Mouse (Mus musculus) naive thymus-derived CD4-positive, alpha-beta T cell, adult 2 months (primary cell): ENCODE measurements around the gene Vil1.

ENCODE experiments used
- DNase-seq: peaks from one replicate; pipeline ENCODE4 v3.0.0-alpha.2; 2011; ENCODE audit warnings: low read depth

The Vil1 gene

DNA sequence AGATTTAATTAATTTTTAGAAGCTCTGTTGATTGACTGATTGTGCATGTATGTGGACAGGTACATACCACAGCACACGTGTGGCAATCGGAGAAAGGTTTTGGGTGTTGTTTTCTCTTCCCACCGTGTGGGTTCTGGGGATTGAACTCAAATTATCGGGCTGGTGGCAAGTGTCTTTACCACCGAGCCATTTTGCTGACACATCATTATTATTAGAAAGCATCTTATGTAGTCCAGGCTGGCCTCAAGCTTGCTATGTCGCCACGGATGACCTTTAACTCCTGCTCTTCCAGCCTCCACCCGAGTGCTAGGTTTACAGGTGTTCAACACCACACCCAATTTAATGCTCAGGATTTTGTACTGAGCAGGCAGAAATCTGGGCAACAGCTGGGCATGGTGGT lies 3.5 kb downstream of the Vil1 start:
- DNase-seq: no peak

DNA sequence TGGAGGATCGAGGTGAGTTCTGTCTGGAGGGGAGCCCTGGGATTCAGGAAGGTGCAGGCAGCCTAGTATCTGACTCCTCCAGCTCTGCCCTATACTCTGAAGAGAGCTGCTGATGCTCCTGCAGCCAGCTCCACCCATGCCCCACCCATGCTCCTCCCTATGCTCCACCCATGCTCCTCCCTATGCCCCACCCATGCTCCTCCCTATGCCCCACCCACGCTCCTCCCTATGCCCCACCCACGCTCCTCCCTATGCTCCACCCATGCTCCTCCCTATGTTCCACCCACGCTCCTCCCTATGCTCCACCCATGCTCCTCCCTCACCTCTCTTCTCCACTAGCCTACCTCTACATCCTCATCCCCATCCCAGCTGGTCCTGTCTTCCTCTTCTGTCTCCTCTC lies 6.0 kb downstream of the Vil1 start:
- DNase-seq: no peak

DNA sequence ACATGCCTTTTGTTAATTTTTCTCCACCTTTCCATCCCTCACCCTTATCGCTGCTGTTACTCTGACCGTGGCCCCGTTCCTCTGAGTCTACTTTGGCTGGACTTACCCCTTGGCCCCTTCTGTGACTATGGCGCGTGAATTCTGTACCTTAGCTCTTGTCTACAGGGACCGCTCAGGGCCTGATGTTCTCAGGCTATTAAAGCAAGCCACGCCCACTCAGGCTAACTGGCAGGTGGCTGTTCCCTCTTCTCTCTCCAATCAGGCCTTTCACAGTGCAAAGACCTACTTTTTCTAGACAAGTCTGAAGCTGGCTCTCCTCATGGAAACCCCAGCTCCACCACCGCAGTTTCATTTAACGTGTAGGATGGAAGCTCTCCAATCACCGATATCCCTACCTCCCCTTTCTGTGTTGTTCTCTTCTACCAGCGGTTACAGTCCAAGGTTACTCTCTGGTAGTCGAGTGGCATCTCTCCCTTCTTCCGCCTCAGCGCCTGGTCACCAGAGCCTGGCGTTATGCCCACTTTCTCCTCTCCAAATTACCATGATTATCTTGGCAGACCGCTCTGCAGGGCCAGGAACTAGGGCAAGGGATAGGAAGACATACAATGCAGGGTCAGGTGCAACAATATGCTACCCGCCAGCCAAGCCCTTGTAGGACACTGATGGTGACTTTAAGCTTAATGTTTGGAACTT lies 9.7 kb downstream of the Vil1 start:
- DNase-seq: no peak

DNA sequence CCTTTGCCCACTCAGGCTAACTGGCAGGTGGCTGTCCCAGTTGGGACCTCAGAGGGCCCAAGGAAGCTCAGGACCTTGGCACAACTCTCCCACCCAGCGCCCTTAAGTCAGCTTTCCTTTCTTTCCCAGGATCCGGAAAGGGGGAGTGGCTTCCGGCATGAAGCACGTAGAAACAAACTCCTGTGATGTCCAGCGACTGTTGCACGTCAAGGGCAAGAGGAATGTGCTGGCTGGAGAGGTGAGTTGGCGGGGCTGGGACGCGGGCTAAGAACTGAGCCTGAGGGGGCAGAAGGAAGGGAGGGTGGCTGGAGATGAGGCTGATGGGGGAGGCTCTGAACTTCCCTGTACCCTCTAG lies 10.2 kb downstream of the Vil1 start:
- DNase-seq: no peak

DNA sequence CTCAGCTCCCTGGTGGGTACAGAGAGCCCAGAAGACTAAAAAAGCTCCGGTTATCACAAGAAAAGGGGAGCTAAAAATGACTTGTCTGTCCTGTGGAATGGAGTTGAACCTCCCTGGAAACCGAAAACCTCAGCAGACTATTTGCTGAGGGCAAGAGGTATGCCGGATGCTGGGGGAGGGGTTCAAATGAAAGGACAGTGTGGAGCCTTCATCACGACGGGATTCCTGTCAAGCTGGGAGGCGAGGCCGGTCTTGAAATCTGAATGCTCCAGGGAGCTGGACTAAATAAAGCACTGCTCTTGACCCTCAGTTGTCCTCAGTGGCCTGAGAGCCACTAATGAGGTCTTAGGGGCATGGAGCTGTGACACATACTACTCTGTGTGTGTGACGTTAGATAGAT lies 14.0 kb downstream of the Vil1 start:
- DNase-seq: no peak

DNA sequence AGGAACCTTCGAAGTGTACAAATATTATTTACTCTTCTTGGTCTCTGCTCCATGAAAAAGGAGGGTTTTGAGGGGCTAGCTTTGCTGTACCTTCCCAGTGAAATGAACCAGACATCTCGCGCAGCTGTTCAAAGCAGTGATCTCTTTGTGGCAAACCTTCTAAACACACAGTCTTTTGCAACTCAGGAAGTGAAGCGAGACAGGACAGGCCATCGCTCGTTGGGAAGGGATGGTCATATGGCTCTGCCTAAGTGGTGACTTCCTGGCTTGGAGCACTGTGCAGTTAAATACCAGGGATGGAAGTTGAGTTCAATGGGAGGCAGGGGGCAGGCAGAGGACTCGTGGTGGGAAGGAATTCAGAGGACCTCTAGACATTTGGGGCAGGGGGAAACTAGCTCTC lies 16.7 kb downstream of the Vil1 start:
- no peak for DNase-seq

DNA sequence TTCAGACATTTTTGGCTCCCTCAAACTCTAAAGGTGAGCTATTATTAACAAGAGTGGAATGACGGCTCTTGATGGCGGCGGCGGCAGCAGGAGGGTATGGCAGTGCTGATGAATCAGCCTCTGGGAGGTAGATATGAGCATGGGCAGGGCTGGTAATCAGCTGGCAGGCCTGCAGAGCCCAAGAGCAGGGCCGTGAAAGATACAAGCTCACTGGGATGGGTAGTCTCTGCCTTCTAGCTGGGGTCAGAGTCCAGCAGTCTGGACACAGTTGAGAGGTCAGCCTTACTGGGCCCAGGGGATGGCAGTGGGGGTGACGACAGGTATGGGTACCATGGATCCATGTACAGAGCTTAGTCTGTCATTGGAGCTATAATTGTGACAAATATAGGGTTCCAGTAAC lies 24.0 kb downstream of the Vil1 start:
- no peak for DNase-seq

DNA sequence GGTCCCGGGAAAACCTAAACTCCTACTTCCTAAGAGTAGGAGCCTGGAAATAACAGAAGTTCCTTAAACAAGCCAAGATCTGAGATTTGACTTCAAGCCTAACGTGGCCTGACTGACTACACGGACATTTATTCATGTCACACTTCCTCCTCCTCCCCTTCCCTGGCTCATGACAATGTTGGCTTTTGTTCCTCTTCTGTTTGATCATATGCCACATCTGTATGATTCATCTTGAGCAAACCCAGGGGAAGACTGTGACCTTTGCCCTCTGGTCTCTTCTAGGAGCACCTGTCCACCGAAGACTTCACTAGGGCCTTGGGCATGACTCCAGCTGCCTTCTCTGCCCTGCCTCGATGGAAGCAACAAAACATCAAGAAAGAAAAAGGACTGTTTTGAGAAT lies 25.4 kb downstream of the Vil1 start:
- no peak for DNase-seq

DNA sequence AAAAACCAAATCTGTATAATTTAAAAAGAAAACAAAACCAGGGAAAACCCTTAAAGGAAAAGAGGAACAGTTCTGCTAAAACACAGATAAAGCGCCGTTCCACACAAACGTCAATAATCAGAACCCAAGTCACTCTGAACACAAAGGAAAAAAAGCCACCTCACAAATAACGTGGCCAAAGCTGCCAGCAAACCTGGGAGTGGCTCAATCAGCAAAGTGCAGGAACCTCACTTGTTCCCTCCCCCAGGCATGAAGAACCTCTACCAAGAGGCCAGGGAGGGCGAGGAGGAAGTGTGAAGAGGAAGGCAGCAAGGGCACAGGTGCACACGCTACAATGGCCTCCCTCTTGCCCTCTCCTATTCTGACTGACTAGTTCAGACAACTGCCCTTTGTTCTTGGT lies 26.4 kb downstream of the Vil1 start:
- DNase-seq: no peak

DNA sequence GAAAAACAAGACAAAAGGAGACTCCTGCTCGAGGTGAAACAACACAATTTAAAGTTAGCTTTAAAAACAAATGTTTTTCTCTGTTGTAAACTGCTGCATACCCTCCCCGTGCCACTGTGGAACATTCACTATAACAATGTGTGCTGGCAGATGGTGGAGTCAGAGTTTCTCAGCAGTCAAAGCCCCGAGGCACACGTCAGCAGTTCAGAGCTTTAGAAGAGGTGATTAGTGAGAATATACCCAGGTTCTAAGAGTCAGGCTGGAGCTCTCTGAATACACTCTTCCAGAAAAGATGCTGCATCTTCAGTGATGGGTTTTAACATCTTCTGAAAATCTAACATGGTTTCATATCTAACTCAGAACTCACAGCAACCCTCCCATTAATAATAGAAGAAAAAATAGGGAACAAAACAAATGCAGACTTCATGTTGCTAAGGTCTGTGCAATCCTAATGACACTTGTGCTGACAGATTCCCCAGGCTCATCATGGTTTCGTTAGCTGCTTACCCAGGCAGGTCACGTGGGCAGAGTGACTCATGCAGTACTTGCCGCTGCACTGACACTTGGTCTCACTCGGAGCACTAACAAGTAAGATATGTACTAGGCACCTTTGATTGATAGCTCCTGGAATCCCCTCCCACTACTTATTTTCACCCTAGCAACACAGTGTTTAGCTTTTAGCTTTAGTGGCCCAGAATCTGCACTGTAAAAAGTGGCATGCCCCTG lies 28.7 kb downstream of the Vil1 start:
- no peak for DNase-seq

DNA sequence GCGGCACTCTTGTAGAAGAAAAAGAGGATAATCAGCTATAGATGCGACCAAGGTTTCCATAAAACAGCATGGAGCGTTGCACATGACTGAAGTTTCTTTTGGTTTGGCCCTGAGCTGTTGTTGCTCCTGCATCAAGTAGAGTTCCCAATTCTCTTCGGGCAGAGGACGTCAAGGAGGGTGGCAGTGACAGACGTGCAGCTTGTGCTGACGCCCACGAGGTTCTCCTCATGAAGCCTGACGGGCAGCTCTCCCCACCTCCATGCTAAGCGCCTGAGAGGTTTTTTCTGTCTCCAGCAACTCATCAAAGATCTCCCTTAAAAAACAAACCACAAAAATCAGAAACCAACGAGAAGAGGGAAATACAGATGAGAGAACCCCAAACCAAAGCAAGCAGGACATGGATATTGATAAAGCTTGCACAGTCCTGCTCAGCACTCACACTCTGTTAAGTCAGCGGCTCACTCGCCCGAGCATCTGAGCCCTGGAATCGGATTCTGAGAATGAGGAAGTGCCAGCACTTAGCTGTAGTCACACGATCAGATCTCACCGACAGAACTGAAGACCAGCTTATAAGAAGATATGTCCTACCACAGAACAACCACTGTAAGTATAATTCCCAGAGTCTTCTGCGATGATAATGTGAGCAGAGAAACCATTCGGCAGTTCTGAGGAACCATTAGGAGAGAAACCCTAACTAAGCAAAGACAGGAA lies 30.1 kb downstream of the Vil1 start:
- DNase-seq: no peak

DNA sequence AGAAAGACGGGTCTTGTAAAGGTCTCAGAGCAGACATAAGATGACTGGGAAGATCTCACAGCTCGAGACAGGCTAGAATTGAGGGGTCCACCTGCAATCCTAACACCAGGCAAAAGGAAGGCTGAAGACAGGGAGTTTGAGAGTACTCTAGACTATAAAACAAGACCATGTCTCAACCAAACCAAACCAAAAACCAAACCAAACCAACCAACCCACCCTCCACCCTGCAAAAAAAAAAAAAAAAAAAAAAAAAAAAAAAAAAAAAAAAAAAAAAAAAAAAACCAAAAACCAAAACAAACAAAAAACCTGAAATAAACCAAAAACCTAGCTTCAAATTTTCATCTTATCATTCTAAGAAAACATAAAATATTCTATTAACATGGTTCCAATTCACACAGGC lies 35.4 kb downstream of the Vil1 start:
- no peak for DNase-seq

DNA sequence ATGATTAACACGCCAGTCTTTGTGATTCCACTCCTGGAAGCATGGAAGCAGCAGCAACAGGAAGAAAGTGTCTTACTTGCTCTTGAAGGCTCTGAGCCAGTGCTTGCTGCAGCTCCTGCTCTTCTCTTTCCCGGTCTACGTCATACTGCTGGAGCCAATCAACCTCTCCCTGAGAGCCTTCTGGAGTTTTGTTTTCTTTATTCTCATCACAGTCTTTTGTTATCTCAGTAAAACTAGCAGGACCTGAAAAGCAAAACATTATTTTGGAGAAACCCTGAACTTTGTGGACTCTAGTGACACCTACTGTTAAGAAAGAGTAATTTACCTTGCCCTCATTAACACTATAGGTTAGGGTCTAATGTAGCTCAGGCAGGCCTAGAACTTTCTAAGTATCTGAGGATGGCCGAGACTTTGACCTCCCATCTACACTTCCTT lies 43.5 kb downstream of the Vil1 start:
- DNase-seq: peak; percentile 71

DNA sequence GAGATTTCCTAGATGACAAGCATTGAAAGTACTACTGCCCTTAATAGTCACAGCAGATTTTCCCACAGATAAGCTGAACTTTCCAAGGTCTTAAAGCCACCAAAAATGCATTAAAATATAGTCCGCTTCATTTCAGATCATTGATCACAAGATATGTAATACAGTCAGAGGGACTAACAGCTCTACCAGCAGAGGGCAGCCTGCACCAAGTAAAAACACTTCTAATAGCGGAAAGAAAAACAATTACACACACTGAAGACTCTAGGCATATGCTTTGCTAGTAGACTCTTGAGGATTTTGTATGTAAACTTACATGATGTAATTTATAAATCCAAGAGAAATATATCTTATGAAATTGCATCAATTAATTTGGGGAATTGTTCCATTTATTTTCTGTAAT lies 51.1 kb downstream of the Vil1 start:
- peak; percentile 53 for DNase-seq
